Mouse (Mus musculus) stomach, postnatal 0 days (tissue): Measurements from ENCODE around the gene Mt1.

ENCODE experiments used
- CTCF ChIP-seq: IDR thresholded peaks from 2 replicates; pipeline ENCODE4 v1.5.1; 2016; ENCODE audit warnings: antibody characterized with exemption, low read depth, mild to moderate bottlenecking, moderate library complexity
- EP300 ChIP-seq: optimal IDR thresholded peaks from 2 replicates; pipeline ENCODE3; 2016; ENCODE audit warnings: antibody characterized with exemption

GRCm38 (mm10) chr8:94191101-94191691 is 12.3 kb downstream of the Mt1 start:
- no peak for TF ChIP-seq CTCF
- TF ChIP-seq EP300 = no peak
